ENCODE assay signal across 24 mouse cellular contexts in genomic region chr1:54354786-54355185, GRCm38 (mm10).
"Had no signal": no experiment of that assay in that cellular context is flagged by ENCODE, and none has a peak within 500 bp of the region (broad histone marks: within the 10 kb centered on the region; RNA-seq: fewer than 3 reads in every experiment).

No protein-coding gene starts in this region.

- H3K4me1 ChIP-seq: embryonic facial prominence, embryonic 10.5 days; embryonic facial prominence, embryonic 12.5 days; embryonic facial prominence, embryonic 13.5 days; embryonic facial prominence, embryonic 15.5 days; forebrain, embryonic 10.5 days; forebrain, embryonic 12.5 days; forebrain, embryonic 13.5 days; forebrain, embryonic 15.5 days had no signal

- H3K36me3 ChIP-seq: embryonic facial prominence, embryonic 10.5 days; embryonic facial prominence, embryonic 12.5 days; embryonic facial prominence, embryonic 13.5 days; embryonic facial prominence, embryonic 15.5 days; forebrain, embryonic 10.5 days; forebrain, embryonic 12.5 days; forebrain, embryonic 15.5 days had no signal

- H3K4me3 ChIP-seq: embryonic facial prominence, embryonic 10.5 days; embryonic facial prominence, embryonic 12.5 days; embryonic facial prominence, embryonic 13.5 days; embryonic facial prominence, embryonic 15.5 days; erythroblast, embryonic 14.5 days; forebrain, embryonic 10.5 days; forebrain, embryonic 12.5 days; forebrain, embryonic 13.5 days; forebrain, embryonic 15.5 days; gastrocnemius, adult 2 months had no signal

- H3K4me2 ChIP-seq: embryonic facial prominence, embryonic 12.5 days; embryonic facial prominence, embryonic 13.5 days; embryonic facial prominence, embryonic 15.5 days; forebrain, embryonic 12.5 days; forebrain, embryonic 13.5 days; forebrain, embryonic 15.5 days had no signal

- ATAC-seq: forebrain, embryonic 13.5 days; forebrain, embryonic 14.5 days; forebrain, embryonic 15.5 days; forebrain, embryonic 16.5 days; forebrain, postnatal 0 days had no signal

- DNase-seq: cerebellum, adult 2 months; cerebellum, adult 8-10 months; cerebellum, adult 9-10 months; cerebellum, adult 9-11 months; cerebellum, postnatal 25 days; cerebellum, postnatal 36 days; embryo, embryonic 11 days; forebrain, postnatal 0 days; gastrocnemius, adult 2 months; gastrocnemius, postnatal 10 days; gastrocnemius, postnatal 14 days; gastrocnemius, postnatal 25 days; gastrocnemius, postnatal 36 days had no signal

- H3K27ac ChIP-seq: embryonic facial prominence, embryonic 10.5 days; embryonic facial prominence, embryonic 12.5 days; embryonic facial prominence, embryonic 13.5 days; embryonic facial prominence, embryonic 15.5 days; forebrain, embryonic 10.5 days; forebrain, embryonic 12.5 days; forebrain, embryonic 13.5 days; forebrain, embryonic 15.5 days; gastrocnemius, adult 2 months had no signal

- H3K9me3 ChIP-seq: embryonic facial prominence, embryonic 10.5 days; embryonic facial prominence, embryonic 12.5 days; embryonic facial prominence, embryonic 13.5 days; embryonic facial prominence, embryonic 15.5 days; forebrain, embryonic 10.5 days; forebrain, embryonic 12.5 days; forebrain, embryonic 13.5 days; forebrain, embryonic 15.5 days had no signal

- H3K27me3 ChIP-seq: embryonic facial prominence, embryonic 12.5 days; embryonic facial prominence, embryonic 13.5 days; embryonic facial prominence, embryonic 15.5 days; forebrain, embryonic 12.5 days; forebrain, embryonic 13.5 days; forebrain, embryonic 15.5 days had no signal

- H3K9ac ChIP-seq: embryonic facial prominence, embryonic 12.5 days; embryonic facial prominence, embryonic 13.5 days; embryonic facial prominence, embryonic 15.5 days; forebrain, embryonic 12.5 days; forebrain, embryonic 13.5 days; forebrain, embryonic 15.5 days; forebrain, postnatal 0 days had no signal
